In the genomic region with DNA sequence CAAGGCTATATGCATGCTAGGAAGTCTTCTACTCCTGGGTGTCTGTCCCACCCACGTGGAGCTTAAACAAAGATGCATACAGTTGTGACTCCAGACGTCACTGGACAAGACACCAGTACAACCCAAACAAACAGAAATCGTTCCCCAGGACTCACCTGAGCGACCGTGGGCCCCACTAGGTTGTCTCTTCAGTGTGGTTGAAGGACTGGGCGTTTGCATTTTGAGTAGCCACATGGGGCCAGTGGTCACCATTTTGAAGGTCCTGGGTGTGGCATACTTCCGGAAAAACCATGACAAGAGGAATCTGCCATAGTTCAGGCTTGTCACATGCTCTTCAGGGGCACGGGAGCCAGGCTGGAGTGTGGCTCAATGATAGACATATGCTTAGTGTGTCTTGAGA, we compare ENCODE assay signal across 9 mouse cellular contexts. TPM values are rescaled to one million over a fixed set of nuclear protein-coding genes. Genes with fewer than 3 reads are reported as not detected.
DNase-seq lines count a peak whose midpoint lies in the region; ATAC-seq and TF ChIP-seq lines count a peak whose summit lies in the region.
"Had no signal": no experiment of that assay in that cellular context is flagged by ENCODE, and none has a peak within 500 bp of the region (broad histone marks: within the 10 kb centered on the region; RNA-seq: fewer than 3 reads in every experiment).

No protein-coding gene starts in this region.

- H3K27me3 ChIP-seq in heart, embryonic 10.5 days (ENCODE audit: insufficient read depth, poor library complexity, severe bottlenecking): no peaks in the 10 kb centered on the region
- H3K27me3 ChIP-seq in hindbrain, embryonic 12.5 days: no peaks in the 10 kb centered on the region

- H3K27ac ChIP-seq in heart, embryonic 10.5 days: no peak overlapping the region
- H3K27ac ChIP-seq in ES-E14 (ENCODE audit: insufficient read depth, low read depth, low read length, poor library complexity, severe bottlenecking) (peak overlapping the region; percentile 86), macrophage (peak overlapping the region; percentile 74)
- H3K27ac ChIP-seq in hindbrain, embryonic 12.5 days: no peak overlapping the region

- ATAC-seq in hindbrain, embryonic 12.5 days (ENCODE audit: low FRiP score): no peak
- ATAC-seq in erythroid progenitor cell, adult 5-6 weeks (replicated peaks; ENCODE audit: low FRiP score, poor library complexity, severe bottlenecking): no peak

- H3K4me1 ChIP-seq in heart, embryonic 10.5 days: peaks cover 64% of the 10 kb centered on the region
- peaks cover 7 to 26% of the 10 kb centered on the region in 2 experiments for H3K4me1 ChIP-seq in ES-E14 (ENCODE audit: control insufficient read depth in 2 of 2, insufficient read depth in 2 of 2, low read length in 2 of 2, poor library complexity in 1 of 2)
- peaks cover 26% of the 10 kb centered on the region for H3K4me1 ChIP-seq in hindbrain, embryonic 12.5 days

- peaks cover 38% of the 10 kb centered on the region for H3K36me3 ChIP-seq in heart, embryonic 10.5 days
- H3K36me3 ChIP-seq in ES-E14 (ENCODE audit: control insufficient read depth, insufficient read depth, low read length, poor library complexity, severe bottlenecking) (peaks cover 37% of the 10 kb centered on the region), macrophage (ENCODE audit: inconsistent target) (peaks cover 23% of the 10 kb centered on the region)
- peaks cover 30% of the 10 kb centered on the region for H3K36me3 ChIP-seq in hindbrain, embryonic 12.5 days

- H3K4me2 ChIP-seq in hindbrain, embryonic 12.5 days (replicated peaks): peak overlapping the region; percentile 88

- H3K9me3 ChIP-seq in heart, embryonic 10.5 days: no peaks in the 10 kb centered on the region
- H3K9me3 ChIP-seq in ES-E14 (ENCODE audit: control insufficient read depth, insufficient read depth, low read depth, low read length): no peaks in the 10 kb centered on the region
- no peaks in the 10 kb centered on the region for H3K9me3 ChIP-seq in hindbrain, embryonic 12.5 days (replicated peaks)

- peaks cover 56% of the 10 kb centered on the region for H3K79me2 ChIP-seq in macrophage (ENCODE audit: inconsistent target)

- no peak for DNase-seq in heart, embryonic 10.5 days (ENCODE audit: low spot score)
- no peak for DNase-seq in heart, adult 8-10 months (ENCODE audit: low spot score)
- DNase-seq in ES-E14 (ENCODE audit: low read depth, low spot score): no peak
- no peak for DNase-seq in thymus, postnatal 4 days
- no peak for DNase-seq in lung, adult 18-20 months
- DNase-seq: thymus, adult 2 months had no signal

- peak overlapping the region; percentile 91 for H3K9ac ChIP-seq in ES-E14 (ENCODE audit: insufficient read depth, low read depth, low read length, poor library complexity, severe bottlenecking)
- peak overlapping the region; percentile 86 for H3K9ac ChIP-seq in hindbrain, embryonic 12.5 days

- peak overlapping the region; percentile 96 for H3K4me3 ChIP-seq in heart, embryonic 10.5 days
- H3K4me3 ChIP-seq in ES-E14 (ENCODE audit: insufficient read depth in 1 of 2, low read depth in 1 of 2, low read length in 2 of 2, poor library complexity in 1 of 2, severe bottlenecking in 1 of 2) (peak overlapping the region; percentile 85 to 86), macrophage (ENCODE audit: inconsistent target) (peak overlapping the region; percentile 94)
- H3K4me3 ChIP-seq in hindbrain, embryonic 12.5 days: peak overlapping the region; percentile 85

- in situ Hi-C loops in ES-E14 (cut with MboI; ENCODE audit: low sequenced_read_pairs in 2 of 2, unreplicated experiment in 2 of 2): loop anchor here (5.0 to 10.0 kb wide), 2 partner anchors 97 to 99 kb away; no protein-coding TSS in a partner anchor

- WGBS in heart, embryonic 10.5 days: 87% methylated on average over 8 of the region's 8 CpGs
- WGBS in hindbrain, embryonic 12.5 days: 86% methylated on average over 8 of the region's 8 CpGs
- 75% methylated on average over 5 of the region's 8 CpGs for WGBS in macrophage (ENCODE audit: missing documents)

TF ChIP-seq in ES-E14, 5 proteins besides CTCF, POLR2A, EP300 and RAD21:
- no peak for TF ChIP-seq ZC3H11A (IDR thresholded peaks at IDR 0.05; ENCODE audit: borderline replicate concordance, low read depth, low read length)
- no peak for TF ChIP-seq HCFC1 (IDR thresholded peaks at IDR 0.05; ENCODE audit: borderline replicate concordance, insufficient read depth, low read length)
- TF ChIP-seq MAFK (IDR thresholded peaks at IDR 0.05; ENCODE audit: insufficient read depth, low read depth, low read length): no peak
- TF ChIP-seq CHD2 (IDR thresholded peaks at IDR 0.05; ENCODE audit: low read depth, low read length): no peak
- TF ChIP-seq ZNF384 (IDR thresholded peaks at IDR 0.05; ENCODE audit: low read depth, low read length): no peak

RNA-seq across cellular contexts. Expression of a gene that starts 37.1 kb away (rescaled TPM):
- polyA plus RNA-seq in heart, embryonic 10.5 days (2016; fragmentation: Nextera tagmentation; extraction: Ambion mirVana): 46.2 and 56.0 TPM in 2 replicates
- total RNA-seq in heart, adult 8-10 months (2022): 10 to 100 TPM; 61.1 to 74.3 (median 69.2) TPM
- 36.7 and 43.6 TPM in 2 replicates for total RNA-seq in ES-E14 (2012; rRNA removed)
- 76.2 and 77.6 TPM in 2 replicates for polyA plus RNA-seq in hindbrain, embryonic 12.5 days (2016; fragmentation: Nextera tagmentation; extraction: Ambion mirVana)
- 100 to 1,000 TPM in 16 of 26 experiments, 10 to 100 TPM in 10; 25.1 to 225 (median 124) TPM for total RNA-seq in macrophage (2018; cell fraction: chromatin; rRNA removed)
- 100 to 1,000 TPM in 18 of 26 experiments, 10 to 100 TPM in 8; 50.1 to 156 (median 113) TPM for total RNA-seq in macrophage (2018; cell fraction: cytosol; rRNA removed)
- 100 to 1,000 TPM in 13 of 26 experiments, 10 to 100 TPM in 13; 32.0 to 183 (median 99.2) TPM for total RNA-seq in macrophage (2018; cell fraction: nucleus; rRNA removed)
- polyA plus RNA-seq in macrophage (2018): 81.5 to 112 TPM (median 87.8 TPM) in 3 replicates
- total RNA-seq in erythroid progenitor cell, adult 5-6 weeks (2015; ENCODE audit: low replicate concordance): 27.4 and 32.3 TPM in 2 replicates
- total RNA-seq in erythroid progenitor cell, adult 5-6 weeks (2017; ENCODE audit: low replicate concordance): 41.3 and 44.3 TPM in 2 replicates

Comparison
In these comparisons a context has a peak if more than half of its experiments do, and no peak if none do; other contexts are left out.
1. H3K27ac ChIP-seq: peak in ES-E14 (single experiment) and macrophage (single experiment); none in heart, embryonic 10.5 days (single experiment) and hindbrain, embryonic 12.5 days (single experiment).
2. Peak in every context shown above with its lines, with median percentiles within 50 percentile points of each other: H3K4me3 ChIP-seq.